Mouse (Mus musculus) neural tube, embryonic 15.5 days (tissue): ENCODE results near the gene Coq9. TPM values are rescaled to one million over a fixed set of nuclear protein-coding genes. Genes with fewer than 3 reads are reported as not detected.

Experiments used
- ATAC-seq: fragments of 200-750 bp; cut with Nextera tagmentation; 2 replicates; pipeline ENCODE4 v1.8.0; 2017; ENCODE audit warnings: mild to moderate bottlenecking, moderate TSS enrichment, moderate library complexity; ENCODE audit not compliant: low FRiP score
- H3K27ac ChIP-seq: fragments of 300-500 bp; sonication (generic); replicated peaks from 2 replicates; pipeline ENCODE4 v1.5.1; 2015; ENCODE audit warnings: mild to moderate bottlenecking, inconsistent platforms
- H3K27me3 ChIP-seq: fragments of 300-500 bp; sonication (generic); replicated peaks from 2 replicates; pipeline ENCODE4 v1.6.1; 2015; ENCODE audit warnings: inconsistent platforms
- H3K36me3 ChIP-seq: fragments of 300-500 bp; sonication (generic); 2 replicates; pipeline ENCODE4 v1.6.1; 2015; ENCODE audit warnings: inconsistent platforms
- H3K4me1 ChIP-seq: fragments of 300-500 bp; sonication (generic); 2 replicates; pipeline ENCODE4 v1.6.1; 2015; ENCODE audit warnings: inconsistent platforms
- H3K4me2 ChIP-seq: fragments of 300-500 bp; sonication (generic); 2 replicates; pipeline ENCODE4 v1.6.1; 2015; ENCODE audit warnings: inconsistent platforms, mild to moderate bottlenecking, moderate library complexity
- H3K4me3 ChIP-seq: fragments of 300-500 bp; sonication (generic); replicated peaks from 2 replicates; pipeline ENCODE4 v1.5.1; 2015; ENCODE audit warnings: mild to moderate bottlenecking, inconsistent platforms
- H3K9ac ChIP-seq: fragments of 300-500 bp; sonication (generic); replicated peaks from 2 replicates; pipeline ENCODE4 v1.6.1; 2015; ENCODE audit warnings: mild to moderate bottlenecking, inconsistent platforms
- H3K9me3 ChIP-seq: fragments of 300-500 bp; sonication (generic); replicated peaks from 2 replicates; pipeline ENCODE4 v1.6.1; 2016; ENCODE audit warnings: inconsistent platforms
- WGBS: fragments of 180-500 bp; shearing (Covaris S2); methylation state at CpG from one replicate; pipeline ENCODE4 v1.1.7; 2015; ENCODE audit warnings: mixed read lengths; 5-methylcytosine and 5-hydroxymethylcytosine counted together
- polyA plus RNA-seq: library from polyadenylated mRNA; unstranded; fragments of >200 nt; fragmentation: Nextera tagmentation; extraction: Ambion mirVana; gene quantifications from 2 replicates; pipeline ENCODE4 v1.2.1, GENCODE M21; 2015

The Coq9 gene
- polyA plus RNA-seq, 1 experiment from 2014 or later = 61.4 TPM

DNA sequence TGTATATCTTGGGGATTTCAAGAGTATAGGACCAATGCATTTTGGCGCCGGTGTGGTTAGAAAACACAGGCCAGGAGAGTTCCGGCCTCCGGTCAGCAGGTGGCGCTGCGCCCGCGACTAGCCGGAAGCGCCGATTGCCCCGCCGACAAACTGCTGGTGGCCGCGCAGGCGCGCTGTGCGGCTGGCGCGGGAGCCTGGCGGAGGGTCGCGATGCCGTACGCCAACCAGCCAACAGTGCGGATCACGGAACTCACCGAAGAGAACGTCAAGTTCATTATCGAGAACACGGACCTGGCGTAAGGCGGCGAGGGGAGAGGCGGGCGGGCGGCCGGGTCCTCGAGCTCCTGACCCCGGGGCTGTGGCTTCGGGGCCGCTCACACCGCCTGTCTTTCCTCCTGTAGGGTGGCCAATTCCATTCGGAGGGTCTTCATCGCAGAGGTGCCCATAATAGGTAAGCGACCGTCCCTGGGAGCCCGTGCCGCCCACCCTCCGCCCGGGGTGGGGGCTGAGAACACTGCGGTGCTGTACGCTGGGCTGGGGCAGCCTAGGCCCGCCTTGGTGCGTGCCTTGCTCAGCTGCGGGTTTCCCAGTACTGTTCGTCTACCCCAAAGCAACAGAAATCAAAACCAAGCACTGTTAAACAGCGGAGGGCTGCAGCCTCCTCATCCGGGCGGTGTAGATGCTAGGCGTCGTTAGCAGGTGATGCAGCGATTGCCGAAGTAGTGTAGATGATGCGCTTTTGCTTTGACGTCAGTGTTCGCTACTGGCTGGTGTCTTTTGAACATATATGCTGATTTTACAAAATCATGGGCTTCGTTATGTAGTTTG is 19.4 kb downstream of the Coq9 start, which contains the start of gene Polr2c:
Gene Polr2c, plus strand, starts transcription at position 105 of the 828 bp plus-strand sequence.
- WGBS = under 1% methylated on average over 68 of the region's 68 CpGs
- peaks cover 40% of the 10 kb centered on the region for H3K36me3 ChIP-seq

GRCm38 (mm10) chr8:94861352-94861910 is 23.3 kb downstream of the Coq9 start:
- no peak for ATAC-seq
- peaks cover 57% of the 10 kb centered on the region for H3K36me3 ChIP-seq
- no peaks in the 10 kb centered on the region for H3K27me3 ChIP-seq
- no peak overlapping the region for H3K4me3 ChIP-seq
- no peak overlapping the region for H3K4me2 ChIP-seq
- no peak overlapping the region for H3K27ac ChIP-seq
- H3K9me3 ChIP-seq = no peaks in the 10 kb centered on the region
- 79% methylated on average over 8 of the region's 8 CpGs for WGBS
- H3K9ac ChIP-seq = no peak overlapping the region
- peaks cover 18% of the 10 kb centered on the region for H3K4me1 ChIP-seq

More for the DNA sequence above, 19.4 kb downstream of the Coq9 start, which contains the start of gene Polr2c:
- ATAC-seq = peak; percentile 80
- Histone ChIP-seq H3K9me3 (no peaks in the 10 kb centered on the region), H3K4me3 (peak within 1 kb of the TSS; percentile 92), H3K27ac (peak within 1 kb of the TSS; percentile 84), H3K9ac (peak within 1 kb of the TSS; percentile 98), H3K27me3 (no peaks in the 10 kb centered on the region), H3K4me1 (peaks cover 18% of the 10 kb centered on the region), H3K4me2 (peak within 1 kb of the TSS; percentile 71)

GRCm38 (mm10) chr8:94862487-94863220 is 24.5 kb downstream of the Coq9 start:
- no peaks in the 10 kb centered on the region for H3K27me3 ChIP-seq
- 93% methylated on average over 12 of the region's 12 CpGs for WGBS
- ATAC-seq = no peak
- peaks cover 18% of the 10 kb centered on the region for H3K4me1 ChIP-seq
- no peak overlapping the region for H3K27ac ChIP-seq
- H3K4me2 ChIP-seq = no peak overlapping the region
- H3K36me3 ChIP-seq = peaks cover 68% of the 10 kb centered on the region
- H3K4me3 ChIP-seq = no peak overlapping the region
- no peaks in the 10 kb centered on the region for H3K9me3 ChIP-seq
- H3K9ac ChIP-seq = no peak overlapping the region

DNA sequence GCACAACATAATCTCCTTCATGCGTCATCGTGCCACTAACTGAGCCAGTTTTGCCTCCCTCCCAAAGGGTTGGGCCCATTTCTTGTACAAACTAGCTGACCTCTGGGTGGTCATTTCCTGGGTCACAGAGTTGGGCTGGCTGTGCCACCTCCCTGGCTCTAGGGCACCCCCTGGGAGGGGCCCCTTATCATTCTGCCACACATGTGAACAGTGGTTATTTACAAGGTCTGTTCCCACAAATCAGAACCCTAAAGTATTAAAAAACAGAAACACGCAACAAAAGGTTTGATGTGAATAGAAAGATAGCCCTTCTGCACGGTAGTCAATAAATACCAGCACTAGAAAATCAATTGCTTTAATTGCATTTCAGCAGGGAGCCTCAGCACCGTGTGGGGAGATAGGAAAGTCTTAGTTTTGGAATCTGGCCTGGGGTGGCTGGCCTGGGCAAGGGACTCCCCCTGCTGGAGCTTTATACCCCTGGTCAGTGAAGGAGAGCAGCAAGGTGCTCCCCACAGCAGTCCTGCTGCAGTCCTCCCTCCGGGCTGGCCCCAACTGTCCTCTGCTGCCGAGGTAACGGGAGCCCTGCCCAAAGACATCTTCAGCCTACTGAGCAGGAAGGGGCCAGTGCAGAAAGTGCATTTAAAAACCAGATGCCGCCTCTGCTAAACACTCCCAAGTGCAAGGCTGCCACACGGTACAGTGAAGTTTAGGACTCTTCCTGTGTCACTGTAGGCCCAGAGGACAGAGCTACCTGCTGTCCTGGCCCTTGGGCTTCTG is 26.0 kb downstream of the Coq9 start:
- H3K27me3 ChIP-seq = no peaks in the 10 kb centered on the region
- H3K36me3 ChIP-seq = peaks cover 69% of the 10 kb centered on the region
- H3K4me2 ChIP-seq = no peak overlapping the region
- ATAC-seq = no peak
- no peak overlapping the region for H3K4me3 ChIP-seq
- no peaks in the 10 kb centered on the region for H3K9me3 ChIP-seq
- WGBS = 70% methylated on average over 10 of the region's 10 CpGs
- H3K9ac ChIP-seq = no peak overlapping the region
- peaks cover 20% of the 10 kb centered on the region for H3K4me1 ChIP-seq
- H3K27ac ChIP-seq = no peak overlapping the region

- H3K27ac ChIP-seq = no peak overlapping the region
- H3K27me3 ChIP-seq = no peaks in the 10 kb centered on the region
- no peak overlapping the region for H3K4me2 ChIP-seq
- no peak for ATAC-seq
- no peak overlapping the region for H3K9ac ChIP-seq
- WGBS = 77% methylated on average over 10 of the region's 10 CpGs
- H3K9me3 ChIP-seq = no peaks in the 10 kb centered on the region
- H3K4me3 ChIP-seq = no peak overlapping the region
- H3K36me3 ChIP-seq = peaks cover 66% of the 10 kb centered on the region
- H3K4me1 ChIP-seq = peaks cover 26% of the 10 kb centered on the region
Measured at GRCm38 (mm10) chr8:94865292-94865691, 27.2 kb downstream of the Coq9 start.

- no peak overlapping the region for H3K4me3 ChIP-seq
- H3K9ac ChIP-seq = no peak overlapping the region
- H3K27me3 ChIP-seq = no peaks in the 10 kb centered on the region
- no peak overlapping the region for H3K4me2 ChIP-seq
- 89% methylated on average over 9 of the region's 9 CpGs for WGBS
- no peaks in the 10 kb centered on the region for H3K9me3 ChIP-seq
- peaks cover 55% of the 10 kb centered on the region for H3K36me3 ChIP-seq
- ATAC-seq = no peak
- H3K4me1 ChIP-seq = peaks cover 41% of the 10 kb centered on the region
- no peak overlapping the region for H3K27ac ChIP-seq
Measured at GRCm38 (mm10) chr8:94866921-94867320, 28.8 kb downstream of the Coq9 start.

DNA sequence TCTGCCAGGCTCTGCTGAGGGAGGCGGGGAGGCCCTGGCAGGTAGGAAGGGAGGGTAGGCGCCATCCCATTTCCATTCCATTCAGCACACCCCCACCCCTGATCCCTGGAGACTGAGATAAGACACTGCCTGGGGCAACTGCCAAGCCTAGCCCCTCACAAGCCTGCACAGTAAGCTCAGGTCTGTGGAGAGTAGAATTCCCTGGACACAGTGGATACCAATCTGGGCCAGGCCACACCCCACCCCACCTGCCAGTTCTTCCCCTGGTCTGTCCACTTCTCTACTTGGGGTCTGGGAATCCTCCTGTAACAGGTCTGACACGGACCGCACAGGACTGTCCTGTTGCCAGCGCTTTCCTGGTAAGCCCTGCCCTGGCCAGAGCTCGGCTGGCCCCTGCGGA is 31.0 kb downstream of the Coq9 start:
- H3K4me3 ChIP-seq = peak overlapping the region; percentile 69
- no peak for ATAC-seq
- H3K4me2 ChIP-seq = peak overlapping the region; percentile 87
- no peaks in the 10 kb centered on the region for H3K9me3 ChIP-seq
- peaks cover 48% of the 10 kb centered on the region for H3K4me1 ChIP-seq
- H3K9ac ChIP-seq = peak overlapping the region; percentile 76
- no peak overlapping the region for H3K27ac ChIP-seq
- H3K27me3 ChIP-seq = peaks cover 8% of the 10 kb centered on the region
- 59% methylated on average over 7 of the region's 7 CpGs for WGBS
- peaks cover 35% of the 10 kb centered on the region for H3K36me3 ChIP-seq

GRCm38 (mm10) chr8:94870003-94870402 is 31.9 kb downstream of the Coq9 start:
- peak overlapping the region; percentile 86 for H3K27ac ChIP-seq
- H3K27me3 ChIP-seq = peaks cover 17% of the 10 kb centered on the region
- H3K4me2 ChIP-seq = peak overlapping the region; percentile 87
- ATAC-seq = 0 out of 2 replicates have a peak, but pooled peaks have one; percentile 0
- H3K4me3 ChIP-seq = peak overlapping the region; percentile 69
- no peaks in the 10 kb centered on the region for H3K9me3 ChIP-seq
- peaks cover 27% of the 10 kb centered on the region for H3K36me3 ChIP-seq
- 18% methylated on average over 4 of the region's 4 CpGs for WGBS
- H3K4me1 ChIP-seq = peaks cover 57% of the 10 kb centered on the region
- peak overlapping the region; percentile 76 for H3K9ac ChIP-seq

GRCm38 (mm10) chr8:94870474-94871107 is 32.5 kb downstream of the Coq9 start:
- H3K27me3 ChIP-seq = peaks cover 19% of the 10 kb centered on the region
- H3K4me2 ChIP-seq = peak overlapping the region; percentile 87
- peak; percentile 65 for ATAC-seq
- H3K9me3 ChIP-seq = no peaks in the 10 kb centered on the region
- H3K4me3 ChIP-seq = peak overlapping the region; percentile 69
- H3K27ac ChIP-seq = peak overlapping the region; percentile 86
- H3K36me3 ChIP-seq = peaks cover 21% of the 10 kb centered on the region
- peak overlapping the region; percentile 76 for H3K9ac ChIP-seq
- peaks cover 63% of the 10 kb centered on the region for H3K4me1 ChIP-seq
- WGBS = 2% methylated on average over 22 of the region's 22 CpGs

- Histone ChIP-seq H3K4me1 (peaks cover 69% of the 10 kb centered on the region), H3K9ac (peak overlapping the region; percentile 76), H3K27ac (peak overlapping the region; percentile 86), H3K36me3 (peaks cover 14% of the 10 kb centered on the region), H3K4me3 (peak overlapping the region; percentile 69), H3K4me2 (peak overlapping the region; percentile 87), H3K27me3 (peaks cover 19% of the 10 kb centered on the region), H3K9me3 (no peaks in the 10 kb centered on the region)
- ATAC-seq = peak; percentile 77
- WGBS = 4% methylated on average over 7 of the region's 7 CpGs
Measured at GRCm38 (mm10) chr8:94871108-94871894, 33.2 kb downstream of the Coq9 start.
